Mouse (Mus musculus): ENCODE results near the gene Hoxd9.

GRCm38 (mm10) chr2:74724244-74725015 is 26.9 kb downstream of the Hoxd9 start:
- TF ChIP-seq GATA1 (IDR thresholded peaks at IDR 0.05; ENCODE audit: low read length) (no peak), TAL1 (IDR thresholded peaks at IDR 0.05; ENCODE audit: low read length) (no peak)
